Comparison of ENCODE assay signal across 29 mouse cellular contexts in genomic region chrX:11701095-11701494, GRCm38 (mm10).
"Had no signal": no experiment of that assay in that cellular context is flagged by ENCODE, and none has a peak within 500 bp of the region (broad histone marks: within the 10 kb centered on the region; RNA-seq: fewer than 3 reads in every experiment).

No protein-coding gene starts in this region.

- H3K27me3 ChIP-seq: heart, embryonic 12.5 days had no signal

- H3K4me1 ChIP-seq: heart, embryonic 10.5 days; heart, embryonic 12.5 days; hindbrain, embryonic 10.5 days; hindbrain, embryonic 12.5 days; intestine, embryonic 15.5 days; limb, embryonic 15.5 days had no signal

- H3K9ac ChIP-seq: heart, embryonic 12.5 days; hindbrain, embryonic 12.5 days; hindbrain, embryonic 14.5 days; intestine, embryonic 15.5 days; limb, embryonic 13.5 days; limb, embryonic 15.5 days; liver, embryonic 12.5 days; liver, embryonic 14.5 days had no signal

- ATAC-seq: hindbrain, embryonic 16.5 days; inflammation-experienced regulatory T-cells, adult 6 months; intestine, embryonic 15.5 days; intestine, postnatal 0 days; liver, embryonic 12.5 days had no signal

- H3K4me3 ChIP-seq: gastrocnemius, adult 2 months; heart, adult 2 months; heart, embryonic 10.5 days; heart, embryonic 12.5 days; hindbrain, embryonic 10.5 days; hindbrain, embryonic 12.5 days; intestine, embryonic 15.5 days; layer of hippocampus, adult 2 months; limb, embryonic 13.5 days; limb, embryonic 15.5 days; liver, embryonic 12.5 days had no signal

- H3K27ac ChIP-seq: gastrocnemius, adult 2 months; heart, adult 2 months; heart, embryonic 10.5 days; hindbrain, embryonic 10.5 days; hindbrain, embryonic 12.5 days; hindbrain, embryonic 14.5 days; intestine, embryonic 15.5 days; layer of hippocampus, adult 2 months; limb, embryonic 13.5 days; limb, embryonic 15.5 days; liver, embryonic 12.5 days; liver, embryonic 14.5 days had no signal

- H3K9me3 ChIP-seq: heart, embryonic 10.5 days; heart, embryonic 12.5 days; hindbrain, embryonic 10.5 days; hindbrain, embryonic 12.5 days; intestine, embryonic 15.5 days; limb, embryonic 13.5 days; limb, embryonic 15.5 days; liver, embryonic 12.5 days had no signal

- H3K36me3 ChIP-seq: heart, embryonic 10.5 days; heart, embryonic 12.5 days; hindbrain, embryonic 10.5 days; hindbrain, embryonic 12.5 days; intestine, embryonic 15.5 days; limb, embryonic 13.5 days; limb, embryonic 15.5 days; liver, embryonic 12.5 days had no signal

- DNase-seq: gastrocnemius, adult 2 months; gastrocnemius, postnatal 10 days; gastrocnemius, postnatal 25 days; heart, adult 11 months; heart, adult 2 months; heart, postnatal 10 days; heart, postnatal 4 days; kidney, adult 18-20 months; kidney, adult 8-10 months; kidney, postnatal 10 days; kidney, postnatal 25 days; kidney, postnatal 4 days; layer of hippocampus, adult 9-11 months; layer of hippocampus, postnatal 36 days; left cerebral cortex, postnatal 4 days had no signal
